Mouse (Mus musculus): Measurements from ENCODE around the gene Dpf2.

Gene Dpf2

DNA sequence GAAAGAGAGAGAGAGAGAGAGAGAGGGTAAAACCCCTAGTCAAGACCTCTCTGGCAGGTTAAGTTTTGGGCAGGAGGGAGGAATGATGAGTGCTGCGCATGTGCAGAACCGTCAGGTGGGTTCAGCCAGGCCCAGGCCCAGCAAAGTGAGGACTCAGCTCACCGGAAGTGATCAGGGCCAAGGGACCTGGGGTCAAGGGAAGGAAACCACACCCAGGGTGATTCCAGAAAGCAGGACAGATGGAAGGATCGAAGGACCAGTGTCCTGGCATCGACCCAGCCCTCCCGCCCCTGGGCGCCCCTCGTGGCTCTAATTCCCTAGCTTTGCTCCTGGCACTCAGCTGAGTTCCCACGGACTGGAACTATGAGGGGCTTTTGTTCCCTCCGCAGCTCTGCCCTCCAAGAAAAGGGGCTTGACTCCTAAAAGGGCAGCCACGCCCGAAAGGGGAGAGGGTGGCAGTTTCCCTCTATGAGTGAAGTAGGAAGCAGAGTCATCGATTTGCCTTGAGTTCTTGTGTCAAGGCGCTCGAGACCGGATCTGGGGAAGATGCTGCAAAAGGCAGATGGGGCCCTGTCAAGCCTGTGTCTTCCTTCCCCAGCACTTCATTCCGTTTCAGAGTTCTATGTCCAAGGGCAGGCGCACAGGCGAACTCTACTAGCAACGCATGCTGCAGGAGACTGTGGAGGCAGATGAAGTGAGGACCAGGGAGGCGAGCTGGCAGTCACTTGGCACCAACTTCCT lies 24.5 kb upstream of the Dpf2 start:
- in situ Hi-C loops (cut with MboI, MseI): no loop called here

- in situ Hi-C loops (cut with MboI, MseI): no loop called here
These were observed 22.9 kb upstream of the Dpf2 start for GRCm38 (mm10) chr19:5935691-5936090.

DNA sequence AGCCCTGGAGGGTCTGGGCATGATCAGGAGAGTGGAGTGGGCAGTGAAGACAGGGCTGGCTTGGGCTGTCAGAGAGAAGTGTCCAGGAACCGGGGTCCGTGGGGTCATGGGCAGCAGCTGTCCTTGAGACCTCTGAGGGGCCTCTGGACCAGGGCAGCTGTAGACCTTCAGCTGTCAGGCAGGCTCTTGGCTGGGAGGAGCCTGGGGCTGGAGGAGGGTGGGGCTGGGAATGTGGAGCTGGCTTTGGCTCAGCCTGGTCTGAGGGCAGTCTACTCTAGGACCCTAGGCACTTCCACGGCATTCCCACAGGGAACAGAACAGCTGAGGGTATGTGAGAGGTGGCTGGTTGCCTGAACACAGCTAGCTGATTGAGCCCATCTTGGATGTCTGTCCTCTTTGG lies 22.5 kb upstream of the Dpf2 start:
- in situ Hi-C loops (cut with MboI, MseI): no loop called here

GRCm38 (mm10) chr19:5929634-5930596 lies 17.1 kb upstream of the Dpf2 start:
- in situ Hi-C loops (cut with MboI, MseI): no loop called here

- in situ Hi-C loops (cut with MboI, MseI): no loop called here
These were observed 15.7 kb upstream of the Dpf2 start for GRCm38 (mm10) chr19:5928546-5928945.

- in situ Hi-C loops (cut with MboI, MseI): no loop called here
These were observed 15.3 kb upstream of the Dpf2 start for GRCm38 (mm10) chr19:5928104-5928503.

DNA sequence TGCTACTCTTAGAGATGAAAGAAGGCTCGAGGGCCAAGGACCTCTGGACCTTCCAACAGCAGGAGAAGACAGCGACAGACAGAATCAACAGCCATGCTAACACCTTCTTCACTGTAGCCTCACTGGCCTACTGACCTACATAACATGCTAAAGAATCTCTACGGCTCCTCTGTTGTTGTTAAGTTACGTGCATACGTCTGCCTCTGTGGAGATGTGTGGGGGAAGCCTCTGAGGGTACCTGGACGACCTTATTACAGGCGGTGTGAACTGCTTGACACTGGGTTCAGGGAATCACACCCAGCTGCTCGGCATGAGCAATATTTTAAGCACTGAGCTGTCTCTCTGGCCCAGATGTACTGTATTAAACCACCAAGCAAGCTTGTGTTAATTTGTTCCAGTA lies 14.7 kb upstream of the Dpf2 start:
- in situ Hi-C loops (cut with MboI, MseI): no loop called here

DNA sequence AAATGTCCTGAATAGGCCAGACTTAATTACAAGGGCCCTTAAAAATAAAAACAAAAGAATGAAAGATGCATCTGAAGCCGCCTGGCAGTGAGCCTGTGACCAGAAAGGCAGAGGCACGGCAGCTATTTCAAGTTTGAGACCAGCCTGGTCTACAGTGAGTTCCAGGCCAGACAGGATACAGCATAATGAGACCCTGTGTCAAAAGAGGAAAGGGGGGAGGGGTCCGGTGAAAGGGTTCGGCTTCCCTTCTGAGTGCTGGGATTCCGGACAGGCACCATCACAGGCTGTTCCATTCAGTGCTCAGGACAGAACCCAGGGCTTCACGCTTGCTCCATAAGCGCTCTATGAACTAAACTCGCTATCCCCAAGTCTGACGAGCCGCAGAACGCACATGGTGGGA lies 14.2 kb upstream of the Dpf2 start:
- in situ Hi-C loops (cut with MboI, MseI): no loop called here

- in situ Hi-C loops (cut with MboI, MseI): no loop called here
These were observed 12.6 kb upstream of the Dpf2 start for GRCm38 (mm10) chr19:5925311-5925855.

DNA sequence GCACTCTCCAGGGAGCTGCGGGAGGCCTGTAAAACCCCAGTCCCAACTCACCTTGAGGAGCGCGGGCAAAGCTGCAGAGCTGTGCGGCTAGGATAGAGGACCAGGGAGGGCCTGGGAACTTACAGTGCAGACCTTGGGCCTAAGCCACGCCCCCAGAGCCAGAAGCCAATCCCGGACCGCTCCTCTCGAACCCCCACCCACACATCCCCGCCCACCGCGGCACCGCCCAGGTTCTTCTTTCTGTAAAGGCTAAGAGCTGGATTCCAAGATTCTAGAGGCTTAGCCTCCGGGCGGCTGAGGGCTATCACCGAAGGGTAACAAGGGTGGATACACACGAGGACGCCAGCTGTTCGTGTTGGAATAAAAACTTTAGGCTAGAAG lies 11.9 kb upstream of the Dpf2 start, which contains the start of gene Cdc42ep2:
Gene Cdc42ep2, minus strand, starts transcription at position 104 of the 381 bp plus-strand sequence.
- in situ Hi-C loops (cut with MboI, MseI): loop anchor here (5.0 kb wide), 1 partner anchor 33 kb away; no protein-coding TSS in a partner anchor

GRCm38 (mm10) chr19:5923990-5924712 lies 11.3 kb upstream of the Dpf2 start:
- in situ Hi-C loops (cut with MboI, MseI): loop anchor here (5.0 kb wide), 1 partner anchor 33 kb away; no protein-coding TSS in a partner anchor

- in situ Hi-C loops (cut with MboI, MseI): loop anchor here (5.0 kb wide), 1 partner anchor 34 kb away; no protein-coding TSS in a partner anchor
These were observed 10.2 kb upstream of the Dpf2 start for GRCm38 (mm10) chr19:5922963-5923362.

DNA sequence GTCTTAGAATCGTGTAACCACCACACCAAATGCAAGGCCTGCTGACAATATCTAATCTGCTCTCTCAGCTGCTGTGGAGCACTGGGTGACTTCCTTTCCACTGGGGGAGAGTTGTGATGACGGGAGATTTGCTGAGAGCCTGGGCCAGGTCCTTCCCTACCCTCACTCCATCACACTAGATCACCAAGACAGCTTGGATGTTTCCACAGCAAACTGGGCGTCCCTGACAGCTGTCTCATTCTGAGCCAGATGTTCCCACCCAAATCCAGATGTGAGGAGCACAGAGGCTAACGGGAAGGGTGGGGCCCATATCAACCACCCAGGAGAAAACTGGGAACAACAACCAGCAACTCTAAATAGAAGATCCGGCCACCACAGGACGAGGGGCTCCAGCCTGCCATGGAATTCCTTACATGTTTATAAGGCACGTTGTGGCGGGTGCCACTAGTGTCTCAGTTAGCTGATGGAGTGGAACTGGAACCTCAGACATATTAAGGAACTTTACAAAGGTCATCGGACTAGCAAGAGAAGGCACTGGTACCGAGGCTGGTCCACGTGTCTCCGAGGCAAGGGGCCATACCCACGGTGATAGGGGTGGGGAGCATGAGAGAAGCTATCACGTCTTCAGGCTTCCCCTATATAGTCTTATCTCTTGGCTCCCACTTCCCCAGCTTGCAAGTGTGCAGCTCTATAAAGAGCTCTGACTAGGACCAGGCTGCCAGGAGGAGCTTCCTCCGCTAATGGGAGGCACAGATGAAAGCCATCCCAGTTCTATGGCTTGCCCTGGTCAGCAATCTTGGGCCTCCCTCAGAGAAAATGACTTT lies 9.5 kb upstream of the Dpf2 start:
- in situ Hi-C loops (cut with MboI, MseI): loop anchor here (5.0 kb wide), 1 partner anchor 35 kb away; no protein-coding TSS in a partner anchor

DNA sequence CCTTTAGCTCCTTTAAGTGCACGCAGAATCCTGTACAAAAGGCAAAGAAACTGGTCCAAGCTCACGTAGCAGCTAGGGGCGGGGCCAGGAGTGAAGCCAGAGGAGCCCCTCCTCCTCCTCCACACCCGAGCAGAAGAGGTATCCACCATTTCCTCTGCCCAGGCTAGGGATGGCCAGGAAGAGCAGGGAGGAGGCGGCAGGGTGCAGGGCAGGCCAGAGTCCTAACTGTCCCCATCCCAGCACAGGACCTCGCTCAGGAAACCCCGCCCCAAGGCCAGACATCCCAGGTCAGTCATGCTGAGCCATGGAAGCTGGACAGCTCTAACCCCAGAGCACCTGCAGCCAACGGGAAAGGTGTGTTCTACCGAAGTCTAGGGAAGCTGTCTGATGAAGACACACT lies 8.9 kb upstream of the Dpf2 start:
- in situ Hi-C loops (cut with MboI, MseI): loop anchor here (5.0 kb wide), 1 partner anchor 36 kb away; no protein-coding TSS in a partner anchor

DNA sequence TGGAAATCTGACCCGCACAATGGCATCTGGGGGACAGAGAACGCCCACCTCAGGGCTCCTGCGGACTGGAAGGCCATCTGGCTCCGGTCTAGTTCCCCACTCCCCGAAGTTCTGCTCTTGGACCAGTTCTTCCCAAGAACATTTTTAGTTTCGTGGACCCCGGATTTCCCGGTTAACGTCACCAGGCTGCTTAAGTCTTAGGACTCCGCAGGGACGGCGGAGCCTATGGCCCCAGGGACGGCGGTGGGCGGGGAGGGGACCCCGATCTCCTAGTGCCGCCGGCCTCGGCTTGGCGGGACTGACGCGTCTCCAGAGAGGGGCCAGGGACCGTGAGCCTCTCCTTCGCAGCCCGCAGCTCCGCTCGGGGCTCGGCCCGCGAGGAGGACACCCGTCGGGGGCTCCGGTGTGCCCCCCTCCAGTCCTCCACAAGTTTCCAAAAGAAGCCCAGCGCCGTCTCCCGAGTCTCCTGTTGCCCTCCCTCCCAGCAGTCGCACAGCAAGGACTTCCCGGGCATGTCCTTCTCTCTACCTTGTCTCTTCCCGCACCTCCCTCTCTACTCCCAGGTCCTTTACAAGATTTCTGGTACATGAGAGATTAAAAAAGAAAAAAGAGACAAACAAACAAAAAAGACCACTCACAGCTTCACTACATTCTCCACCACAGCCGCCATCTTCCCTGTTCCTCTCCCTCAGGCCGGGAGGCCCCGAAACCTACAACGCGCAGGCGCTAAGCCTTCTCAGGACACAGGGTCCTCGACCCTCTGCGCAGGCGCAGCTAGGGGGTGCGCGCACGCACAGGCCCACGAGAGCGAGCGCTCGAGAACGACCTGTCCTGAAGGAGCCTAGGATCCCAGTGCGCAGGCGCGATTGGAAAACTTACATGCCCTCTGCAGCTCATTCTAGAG lies 455 bp downstream of the Dpf2 start:
- in situ Hi-C loops (cut with MboI, MseI): no loop called here

GRCm38 (mm10) chr19:5911430-5912102 lies 1.2 kb downstream of the Dpf2 start:
- in situ Hi-C loops (cut with MboI, MseI): no loop called here

DNA sequence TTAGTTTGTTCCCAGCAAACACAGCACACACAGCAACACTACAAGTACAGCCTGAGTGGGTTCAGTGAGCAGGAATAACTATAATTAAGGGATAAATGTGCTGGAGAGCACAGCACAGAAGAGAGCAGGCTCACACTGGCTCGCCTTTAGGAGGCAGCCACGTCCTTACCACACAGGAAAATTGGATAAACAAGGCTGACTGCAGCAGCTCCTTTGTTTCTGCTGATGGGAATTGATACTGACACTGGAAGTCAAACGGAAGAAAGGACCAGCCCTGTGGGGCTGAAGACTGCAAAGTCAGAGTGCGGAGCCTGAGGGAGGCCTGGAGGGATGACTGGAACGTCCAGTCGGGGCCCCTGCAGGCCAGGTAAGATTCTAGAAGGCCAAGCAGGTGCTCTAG lies 2.6 kb downstream of the Dpf2 start:
- in situ Hi-C loops (cut with MboI, MseI): no loop called here

GRCm38 (mm10) chr19:5907275-5907674 lies 5.5 kb downstream of the Dpf2 start:
- in situ Hi-C loops (cut with MboI, MseI): no loop called here

Data from T-helper 2 cell (primary cell).